ENCODE assay signal across 18 mouse cellular contexts in genomic region chr3:105722510-105722909, GRCm38 (mm10).
"Had no signal": no experiment of that assay in that cellular context is flagged by ENCODE, and none has a peak within 500 bp of the region (broad histone marks: within the 10 kb centered on the region; RNA-seq: fewer than 3 reads in every experiment).

No protein-coding gene starts in this region.

- H3K27ac ChIP-seq: kidney, embryonic 15.5 days; liver, embryonic 13.5 days; neural tube, embryonic 12.5 days; neural tube, embryonic 15.5 days; stomach, postnatal 0 days had no signal

- H3K9me3 ChIP-seq: kidney, embryonic 15.5 days; liver, embryonic 13.5 days; neural tube, embryonic 12.5 days; neural tube, embryonic 15.5 days had no signal

- H3K27me3 ChIP-seq: kidney, embryonic 15.5 days; liver, embryonic 13.5 days; neural tube, embryonic 12.5 days; neural tube, embryonic 15.5 days had no signal

- H3K36me3 ChIP-seq: neural tube, embryonic 12.5 days had no signal

- H3K4me2 ChIP-seq: kidney, embryonic 15.5 days; liver, embryonic 13.5 days; midbrain, embryonic 11.5 days; neural tube, embryonic 12.5 days; neural tube, embryonic 15.5 days had no signal

- H3K4me3 ChIP-seq: kidney, embryonic 15.5 days; liver, embryonic 13.5 days; neural tube, embryonic 12.5 days; neural tube, embryonic 15.5 days had no signal

- H3K9ac ChIP-seq: kidney, embryonic 15.5 days; liver, embryonic 13.5 days; neural tube, embryonic 12.5 days; neural tube, embryonic 15.5 days had no signal

- DNase-seq: kidney, postnatal 14 days; kidney, postnatal 4 days; liver, embryonic 13.5 days; lung, adult 2 months; lung, postnatal 14 days; lung, postnatal 4 days; midbrain, embryonic 14.5 days; right cerebral cortex, adult 18-20 months; right cerebral cortex, postnatal 14 days; right cerebral cortex, postnatal 4 days; thymus, adult 2 months; thymus, postnatal 14 days; thymus, postnatal 4 days had no signal

- H3K4me1 ChIP-seq: liver, embryonic 13.5 days had no signal
